Mouse (Mus musculus) limb, embryonic 14.5 days (tissue): ENCODE data around the gene Rsph14. TPM values are rescaled to one million over a fixed set of nuclear protein-coding genes. Genes with fewer than 3 reads are reported as not detected.

Source experiments
- ATAC-seq: fragments of 200-750 bp; cut with Nextera tagmentation; 2 replicates; pipeline ENCODE4 v1.8.0; 2017; ENCODE audit warnings: low read depth, moderate number of reproducible peaks, moderate TSS enrichment; ENCODE audit not compliant: low FRiP score
- DNase-seq: peaks from one replicate; pipeline ENCODE4 v3.0.0-alpha.2; 2015; ENCODE audit warnings: low spot score
- H3K27ac ChIP-seq: fragments of 300-500 bp; sonication (generic); replicated peaks from 2 replicates; pipeline ENCODE4 v1.5.1; 2014; ENCODE audit warnings: low read depth, mild to moderate bottlenecking, low read length, moderate library complexity, mixed read lengths
- H3K27me3 ChIP-seq: fragments of 300-500 bp; sonication (generic); 2 replicates; pipeline ENCODE4 v1.6.1; 2014; ENCODE audit warnings: low read length, mixed read lengths; ENCODE audit not compliant: control insufficient read depth, insufficient read depth
- H3K36me3 ChIP-seq: fragments of 300-500 bp; sonication (generic); 2 replicates; pipeline ENCODE4 v1.6.1; 2014; ENCODE audit warnings: mild to moderate bottlenecking, low read length, moderate library complexity, mixed read lengths; ENCODE audit not compliant: control insufficient read depth, insufficient read depth
- H3K4me1 ChIP-seq: fragments of 300-500 bp; sonication (generic); 2 replicates; pipeline ENCODE4 v1.6.1; 2014; ENCODE audit warnings: antibody characterized with exemption, low read length, mixed read lengths; ENCODE audit not compliant: control insufficient read depth, insufficient read depth
- H3K4me2 ChIP-seq: fragments of 300-500 bp; sonication (generic); replicated peaks from 2 replicates; pipeline ENCODE4 v1.6.1; 2014; ENCODE audit warnings: low read depth, mild to moderate bottlenecking, low read length, moderate library complexity; ENCODE audit not compliant: severe bottlenecking
- H3K4me3 ChIP-seq: fragments of 300-500 bp; sonication (generic); replicated peaks from 2 replicates; pipeline ENCODE4 v1.5.1; 2014; ENCODE audit warnings: low read length
- H3K9ac ChIP-seq: fragments of 300-500 bp; sonication (generic); 2 replicates; pipeline ENCODE4 v1.6.1; 2014; ENCODE audit warnings: mild to moderate bottlenecking, low read depth, low read length, moderate library complexity; ENCODE audit not compliant: severe bottlenecking
- H3K9me3 ChIP-seq: fragments of 300-500 bp; sonication (generic); 2 replicates; pipeline ENCODE4 v1.6.1; 2016; ENCODE audit warnings: low read length; ENCODE audit not compliant: control insufficient read depth
- POLR2A ChIP-seq: fragments of 200-500 bp; IDR thresholded peaks from 2 replicates; pipeline ENCODE4 v1.8.0; 2012; ENCODE audit warnings: inconsistent platforms, mild to moderate bottlenecking, moderate library complexity, borderline replicate concordance; ENCODE audit not compliant: insufficient read depth, insufficient read length; ENCODE audit errors: extremely low read depth
- WGBS: fragments of 180-500 bp; shearing (Covaris S2); extraction: QIAGEN DNeasy Blood & Tissue Kit; methylation state at CpG from one replicate; pipeline ENCODE4 v1.1.7; 2014; 5-methylcytosine and 5-hydroxymethylcytosine counted together
- polyA plus RNA-seq, 2 experiments: library from polyadenylated mRNA; depleted of rRNA in 1 of 2; stranded (reverse) in 1 of 2; unstranded in 1 of 2; fragments of >200 nt; fragmentation: Nextera tagmentation in 1 of 2; extraction: Ambion mirVana in 1 of 2; gene quantifications; 2 replicates each; pipeline versions ENCODE4 v1.2.1 to v1.2.3; 2012 to 2014

The Rsph14 gene
- polyA plus RNA-seq, 2 experiments = not detected

- no peak for ATAC-seq
- Histone ChIP-seq H3K4me1 (peaks cover 34% of the 10 kb centered on the region), H3K9me3 (no peaks in the 10 kb centered on the region), H3K4me2 (peak overlapping the region; percentile 86), H3K27me3 (no peaks in the 10 kb centered on the region), H3K27ac (no peak overlapping the region), H3K36me3 (peaks cover 15% of the 10 kb centered on the region), H3K9ac (peak overlapping the region; percentile 78), H3K4me3 (peak overlapping the region; percentile 92)
- WGBS = 13% methylated on average over 6 of the region's 6 CpGs
- DNase-seq = peak; percentile 36
- no peak for TF ChIP-seq POLR2A
Measured at GRCm38 (mm10) chr10:75062189-75062561, 29.8 kb upstream of the Rsph14 start.

- H3K27me3 ChIP-seq = no peaks in the 10 kb centered on the region
- H3K27ac ChIP-seq = 0 out of 2 replicates have a peak overlapping the region, but pooled peaks have one; percentile 48
- no peaks in the 10 kb centered on the region for H3K9me3 ChIP-seq
- H3K4me1 ChIP-seq = peaks cover 32% of the 10 kb centered on the region
- no peak for ATAC-seq
- peak overlapping the region; percentile 86 for H3K4me2 ChIP-seq
- peak overlapping the region; percentile 78 for H3K9ac ChIP-seq
- TF ChIP-seq POLR2A = no peak
- H3K36me3 ChIP-seq = peaks cover 15% of the 10 kb centered on the region
- H3K4me3 ChIP-seq = peak overlapping the region; percentile 92
- DNase-seq = no peak
- 2% methylated on average over 71 of the region's 71 CpGs for WGBS
Measured at GRCm38 (mm10) chr10:75061341-75062188, 29.2 kb upstream of the Rsph14 start.

DNA sequence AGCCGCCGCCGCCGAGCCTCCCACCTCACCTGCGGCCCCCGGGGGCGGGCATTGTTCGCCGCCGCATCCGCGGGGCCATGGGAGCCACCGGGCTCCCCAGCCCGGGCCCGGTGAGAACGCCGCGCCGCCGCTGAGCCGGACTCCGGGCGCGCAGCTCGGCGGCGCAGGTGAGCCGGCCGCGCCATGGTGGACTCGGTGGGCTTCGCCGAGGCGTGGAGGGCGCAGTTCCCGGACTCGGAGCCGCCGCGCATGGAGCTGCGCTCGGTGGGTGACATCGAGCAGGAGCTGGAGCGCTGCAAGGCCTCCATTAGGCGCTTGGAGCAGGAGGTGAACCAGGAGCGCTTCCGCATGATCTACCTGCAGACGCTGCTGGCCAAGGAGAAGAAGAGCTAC is 28.5 kb upstream of the Rsph14 start:
- H3K27ac ChIP-seq = 0 out of 2 replicates have a peak overlapping the region, but pooled peaks have one; percentile 48
- no peak for ATAC-seq
- H3K36me3 ChIP-seq = peaks cover 14% of the 10 kb centered on the region
- no peaks in the 10 kb centered on the region for H3K9me3 ChIP-seq
- peak overlapping the region; percentile 86 for H3K4me2 ChIP-seq
- under 1% methylated on average over 41 of the region's 48 CpGs for WGBS
- peak overlapping the region; percentile 78 for H3K9ac ChIP-seq
- no peaks in the 10 kb centered on the region for H3K27me3 ChIP-seq
- peak overlapping the region; percentile 92 for H3K4me3 ChIP-seq
- peaks cover 32% of the 10 kb centered on the region for H3K4me1 ChIP-seq
- no peak for DNase-seq
- no peak for TF ChIP-seq POLR2A

DNA sequence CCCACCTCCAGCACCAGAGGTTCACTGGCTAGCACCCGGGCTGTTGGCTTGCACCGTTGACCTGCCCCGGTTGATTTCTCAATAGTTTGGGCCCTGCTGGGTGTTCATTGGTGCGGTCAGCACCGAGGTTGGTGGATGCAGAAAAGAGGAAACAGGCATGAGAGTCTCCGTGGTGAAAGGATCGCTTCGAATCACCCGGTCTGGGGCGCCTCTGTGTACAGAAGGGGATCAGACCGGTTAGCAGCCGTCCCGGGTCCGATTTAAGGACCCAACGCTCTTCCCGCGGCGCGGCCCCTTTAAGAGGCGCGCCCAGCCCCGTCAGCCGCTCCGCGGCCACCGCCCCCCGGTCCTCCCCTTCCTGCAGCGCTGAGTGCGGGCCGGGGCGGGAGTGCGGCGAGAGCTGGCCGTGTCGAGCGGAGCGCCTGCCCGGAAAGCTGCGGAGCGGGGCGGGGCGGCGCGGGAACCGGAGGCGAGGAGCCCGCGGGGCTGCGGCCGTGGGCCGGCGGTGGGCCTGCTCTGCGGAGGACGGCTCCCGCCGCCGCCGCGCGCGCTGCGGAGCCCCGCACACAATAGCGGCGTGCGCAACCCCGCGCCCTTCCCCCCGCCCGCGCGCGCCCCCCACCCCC is 27.9 kb upstream of the Rsph14 start, which contains the start of gene Bcr:
Bcr (plus strand) TSS at position 376 of the 626 bp plus-strand sequence.
- H3K4me1 ChIP-seq = peaks cover 32% of the 10 kb centered on the region
- no peaks in the 10 kb centered on the region for H3K9me3 ChIP-seq
- H3K9ac ChIP-seq = peak within 1 kb of the TSS; percentile 78
- peak within 1 kb of the TSS; percentile 48; the same call in 1 of the 2 replicates for H3K27ac ChIP-seq
- DNase-seq (peak; percentile 81), ATAC-seq (peak; percentile 91)
- peak within 1 kb of the TSS; percentile 86 for H3K4me2 ChIP-seq
- WGBS = 4% methylated on average over 60 of the region's 73 CpGs
- peaks cover 10% of the 10 kb centered on the region for H3K36me3 ChIP-seq
- no peaks in the 10 kb centered on the region for H3K27me3 ChIP-seq
- 0 out of 2 replicates have a peak, but pooled peaks have one; percentile 40 for TF ChIP-seq POLR2A
- peak within 1 kb of the TSS; percentile 92 for H3K4me3 ChIP-seq

DNA sequence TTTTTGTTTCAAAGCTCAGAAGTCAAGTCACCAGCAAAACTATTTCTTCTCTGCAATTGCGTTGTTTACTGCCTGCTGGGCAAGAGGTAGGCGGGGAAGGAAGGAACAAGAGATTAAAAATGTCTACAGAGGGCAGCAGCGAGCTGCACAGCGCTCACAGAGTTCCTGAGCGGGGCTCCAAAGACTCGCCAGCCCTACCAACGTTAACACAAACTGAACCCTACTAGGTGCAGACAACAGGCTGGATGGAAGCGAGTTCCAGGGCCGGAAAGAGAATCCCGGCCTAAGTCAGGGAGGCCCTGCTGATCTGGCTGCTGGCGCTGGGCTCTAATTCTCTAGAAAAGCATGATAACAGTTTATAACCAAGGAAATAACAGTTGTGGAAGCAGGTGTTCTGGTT is 27.0 kb upstream of the Rsph14 start:
- no peaks in the 10 kb centered on the region for H3K27me3 ChIP-seq
- TF ChIP-seq POLR2A = no peak
- no peaks in the 10 kb centered on the region for H3K9me3 ChIP-seq
- H3K27ac ChIP-seq = no peak overlapping the region
- H3K36me3 ChIP-seq = peaks cover under 1% of the 10 kb centered on the region; the same call in 1 of the 2 replicates
- no peak overlapping the region for H3K9ac ChIP-seq
- ATAC-seq (peak; percentile 25; the same call in 1 of the 2 replicates), DNase-seq (peak; percentile 89)
- H3K4me1 ChIP-seq = peaks cover 30% of the 10 kb centered on the region
- WGBS = 2% methylated on average over 11 of the region's 11 CpGs
- 0 out of 2 replicates have a peak overlapping the region, but pooled peaks have one; percentile 92 for H3K4me3 ChIP-seq
- H3K4me2 ChIP-seq = peak overlapping the region; percentile 86; the same call in 1 of the 2 replicates
